In the genomic region with DNA sequence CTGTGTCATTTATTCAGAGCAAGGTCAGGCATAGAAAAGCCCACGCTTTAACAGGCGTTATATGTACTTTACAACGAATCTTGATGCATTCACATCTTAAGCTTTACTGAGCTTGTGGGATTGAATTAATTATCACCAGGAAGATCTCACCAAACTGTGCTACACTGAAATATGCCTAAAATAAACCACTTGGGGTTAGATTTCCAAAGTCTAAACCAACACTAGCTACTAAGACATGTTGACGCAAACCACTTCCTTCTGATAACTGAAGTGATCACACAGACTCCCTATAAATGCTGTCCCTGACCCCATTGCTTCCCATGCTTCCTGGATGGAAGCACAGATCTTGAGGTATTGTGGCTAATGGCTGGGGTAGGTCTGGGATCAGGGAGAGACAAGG, we compare ENCODE assay signal across 13 mouse cellular contexts. TPM values are rescaled to one million over a fixed set of nuclear protein-coding genes. Genes with fewer than 3 reads are reported as not detected.
DNase-seq lines count a peak whose midpoint lies in the region; ATAC-seq and TF ChIP-seq lines count a peak whose summit lies in the region.
"Had no signal": no experiment of that assay in that cellular context is flagged by ENCODE, and none has a peak within 500 bp of the region (broad histone marks: within the 10 kb centered on the region; RNA-seq: fewer than 3 reads in every experiment).

No protein-coding gene starts in this region.

- H3K9me3 ChIP-seq in heart, embryonic 10.5 days = no peaks in the 10 kb centered on the region
- H3K9me3 ChIP-seq in lung, postnatal 0 days (ENCODE audit: low read length) = no peaks in the 10 kb centered on the region
- no peaks in the 10 kb centered on the region for H3K9me3 ChIP-seq in intestine, embryonic 16.5 days (ENCODE audit: control insufficient read depth, low read length)
- no peaks in the 10 kb centered on the region for H3K9me3 ChIP-seq in midbrain, embryonic 16.5 days (replicated peaks; ENCODE audit: control insufficient read depth, low read length, poor library complexity, severe bottlenecking)
- H3K9me3 ChIP-seq: kidney, embryonic 15.5 days had no signal

- peak overlapping the region; percentile 46; the same call in 1 of the 2 replicates for H3K4me3 ChIP-seq in heart, embryonic 10.5 days
- H3K4me3 ChIP-seq in lung, postnatal 0 days (ENCODE audit: low read depth, low read length) = no peak overlapping the region
- no peak overlapping the region for H3K4me3 ChIP-seq in lung, adult 2 months (replicated peaks; ENCODE audit: extremely low read depth, low read depth, low read length)
- peak overlapping the region; percentile 27 for H3K4me3 ChIP-seq in intestine, embryonic 16.5 days (ENCODE audit: low read length)
- H3K4me3 ChIP-seq in midbrain, embryonic 16.5 days (ENCODE audit: low read depth, low read length) = no peak overlapping the region
- H3K4me3 ChIP-seq: left cerebral cortex, adult 2 months; myocyte had no signal

- 74% methylated on average over 4 of the region's 4 CpGs for WGBS in heart, embryonic 10.5 days
- 80% methylated on average over 4 of the region's 4 CpGs for WGBS in lung, postnatal 0 days
- 75% methylated on average over 4 of the region's 4 CpGs for WGBS in lung, adult 2 months
- WGBS in intestine, embryonic 16.5 days = 66% methylated on average over 4 of the region's 4 CpGs
- WGBS in midbrain, embryonic 16.5 days = 76% methylated on average over 4 of the region's 4 CpGs

- H3K4me1 ChIP-seq in heart, embryonic 10.5 days = peaks cover 42% of the 10 kb centered on the region
- peaks cover 5% of the 10 kb centered on the region; the same call in 1 of the 2 replicates for H3K4me1 ChIP-seq in lung, postnatal 0 days (ENCODE audit: insufficient read depth, low read depth, low read length)
- H3K4me1 ChIP-seq in lung, adult 2 months (ENCODE audit: control insufficient read depth, insufficient read depth, low read length) = no peaks in the 10 kb centered on the region
- 0 out of 2 replicates have a peak, but pooled peaks cover 7% of the 10 kb centered on the region for H3K4me1 ChIP-seq in intestine, embryonic 16.5 days (ENCODE audit: control insufficient read depth, insufficient read depth, low read length)
- peaks cover 17% of the 10 kb centered on the region for H3K4me1 ChIP-seq in midbrain, embryonic 16.5 days (ENCODE audit: control insufficient read depth, insufficient read depth, low read length)

- H3K4me2 ChIP-seq in lung, postnatal 0 days (replicated peaks; ENCODE audit: low read depth, low read length) = 0 out of 2 replicates have a peak overlapping the region, but pooled peaks have one; percentile 25
- no peak overlapping the region for H3K4me2 ChIP-seq in intestine, embryonic 16.5 days (ENCODE audit: low read depth, low read length)
- H3K4me2 ChIP-seq in midbrain, embryonic 16.5 days (ENCODE audit: low read length) = peak overlapping the region; percentile 49; the same call in 1 of the 2 replicates

- DNase-seq in heart, embryonic 10.5 days (ENCODE audit: low spot score) = no peak
- no peak for DNase-seq in heart, postnatal 14 days
- DNase-seq in lung, postnatal 0 days (ENCODE audit: low spot score) = no peak
- no peak for DNase-seq in lung, adult 2 months
- no peak for DNase-seq in cerebellum, adult 8-10 months
- DNase-seq in left cerebral cortex, adult 8-10 months (ENCODE audit: low spot score in 2 of 2) = no peak
- DNase-seq: cerebellum, adult 9-10 months had no signal

- H3K9ac ChIP-seq in lung, postnatal 0 days (replicated peaks; ENCODE audit: low read depth) = no peak overlapping the region
- no peak overlapping the region for H3K9ac ChIP-seq in intestine, embryonic 16.5 days (ENCODE audit: low read depth, low read length)
- H3K9ac ChIP-seq in midbrain, embryonic 16.5 days (ENCODE audit: low read depth, low read length) = no peak overlapping the region
- H3K9ac ChIP-seq: kidney, embryonic 15.5 days had no signal

- no peaks in the 10 kb centered on the region for H3K36me3 ChIP-seq in heart, embryonic 10.5 days
- no peaks in the 10 kb centered on the region for H3K36me3 ChIP-seq in lung, postnatal 0 days (ENCODE audit: insufficient read depth, low read length)
- H3K36me3 ChIP-seq in intestine, embryonic 16.5 days (ENCODE audit: control insufficient read depth, insufficient read depth, low read length) = no peaks in the 10 kb centered on the region
- H3K36me3 ChIP-seq in midbrain, embryonic 16.5 days (ENCODE audit: control insufficient read depth, insufficient read depth, low read length) = no peaks in the 10 kb centered on the region
- H3K36me3 ChIP-seq: kidney, embryonic 15.5 days had no signal

- no peaks in the 10 kb centered on the region for H3K27me3 ChIP-seq in heart, embryonic 10.5 days (ENCODE audit: insufficient read depth, poor library complexity, severe bottlenecking)
- H3K27me3 ChIP-seq in lung, postnatal 0 days (replicated peaks; ENCODE audit: insufficient read depth, low read length) = no peaks in the 10 kb centered on the region
- H3K27me3 ChIP-seq in intestine, embryonic 16.5 days (replicated peaks; ENCODE audit: control insufficient read depth, insufficient read depth, low read length) = no peaks in the 10 kb centered on the region
- no peaks in the 10 kb centered on the region for H3K27me3 ChIP-seq in midbrain, embryonic 16.5 days (ENCODE audit: control insufficient read depth, insufficient read depth, low read depth, low read length)
- H3K27me3 ChIP-seq: kidney, embryonic 15.5 days had no signal

- intact Hi-C loops in heart, postnatal 14 days (cut with DNase I) = loop anchor here (10.0 kb wide), 1 partner anchor 173 kb away; no protein-coding TSS in a partner anchor

- TF ChIP-seq CTCF in lung, postnatal 0 days (IDR thresholded peaks at IDR 0.05) = no peak
- TF ChIP-seq CTCF in lung, adult 2 months (IDR thresholded peaks at IDR 0.05; ENCODE audit: insufficient read depth, low read length) = no peak

- ATAC-seq in lung, postnatal 0 days = no peak
- ATAC-seq in intestine, embryonic 16.5 days = no peak
- ATAC-seq in midbrain, embryonic 16.5 days = no peak

- H3K27ac ChIP-seq in heart, embryonic 10.5 days = 0 out of 2 replicates have a peak overlapping the region, but pooled peaks have one; percentile 74
- no peak overlapping the region for H3K27ac ChIP-seq in lung, postnatal 0 days (ENCODE audit: low read length)
- H3K27ac ChIP-seq in intestine, embryonic 16.5 days (ENCODE audit: low read length) = no peak overlapping the region
- H3K27ac ChIP-seq in midbrain, embryonic 16.5 days (ENCODE audit: low read length) = no peak overlapping the region
- H3K27ac ChIP-seq: kidney, embryonic 15.5 days; left cerebral cortex, adult 2 months had no signal

- TF ChIP-seq EP300 in lung, postnatal 0 days (IDR thresholded peaks at IDR 0.05) = no peak

- no peak for TF ChIP-seq POLR2A in lung, adult 2 months (IDR thresholded peaks at IDR 0.05; ENCODE audit: borderline replicate concordance, extremely low read depth, low read depth, low read length)

RNA-seq across cellular contexts. Expression of gene Anapc15-ps, which starts 8.2 kb away (rescaled TPM):
- not detected in 2 replicates for polyA plus RNA-seq in heart, embryonic 10.5 days (2016; fragmentation: Nextera tagmentation; extraction: Ambion mirVana)
- not detected for total RNA-seq in heart, postnatal 14 days (2021)
- not detected in 2 replicates for polyA plus RNA-seq in lung, postnatal 0 days (2015; fragmentation: Nextera tagmentation; extraction: Ambion mirVana)
- polyA plus RNA-seq in lung, adult 2 months (2012; rRNA removed) = not detected in 2 replicates
- not detected in 2 replicates for polyA plus RNA-seq in intestine, embryonic 16.5 days (2015; fragmentation: Nextera tagmentation; extraction: Ambion mirVana)
- polyA plus RNA-seq in midbrain, embryonic 16.5 days (2015; fragmentation: Nextera tagmentation; extraction: Ambion mirVana) = not detected in 2 replicates
- total RNA-seq in left cerebral cortex, adult 8-10 months (2022) = not detected
- total RNA-seq: gastrocnemius, adult 18-20 months; left cerebral cortex, adult 2 months had no signal

Comparison
In these comparisons a context has a peak if more than half of its experiments do, and no peak if none do; other contexts are left out.
1. H3K4me3 ChIP-seq: peak in heart, embryonic 10.5 days (single experiment) and intestine, embryonic 16.5 days (single experiment); none in lung, postnatal 0 days (single experiment), lung, adult 2 months (single experiment) and midbrain, embryonic 16.5 days (single experiment).